Mouse (Mus musculus): ENCODE measurements around the gene Polr2c. TPM values are rescaled to one million over a fixed set of nuclear protein-coding genes. Genes with fewer than 3 reads are reported as not detected.
A peak's percentile ranks its signal among the peaks of the same experiment; 100 is the strongest.

The Polr2c gene
- polyA plus RNA-seq, 1 experiment from 2014 or later: 176 TPM

DNA sequence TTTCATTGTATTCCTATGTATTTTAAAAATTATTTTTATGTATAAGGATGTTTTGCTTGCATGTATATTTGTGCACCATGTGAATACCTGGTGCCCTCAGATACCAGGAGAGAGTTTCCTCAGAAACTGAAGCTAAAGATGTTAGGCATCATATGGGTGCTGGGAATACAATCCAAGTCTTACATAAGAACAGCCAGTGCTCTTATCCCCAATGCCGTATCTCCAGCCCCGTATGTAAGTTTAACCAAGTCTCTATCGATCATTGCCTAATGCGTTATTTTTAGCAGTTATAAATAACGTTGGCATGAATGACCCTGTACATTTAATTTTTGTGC, 272 bp upstream of the Polr2c start:
- Histone ChIP-seq H3K27me3 (ENCODE audit: poor library complexity, severe bottlenecking) (no peaks in the 10 kb centered on the region), H3K4me1 (peaks cover 16% of the 10 kb centered on the region), H3K27ac (peak overlapping the region; percentile 60; the same call in 1 of the 2 replicates), H3K36me3 (replicated peaks) (peaks cover 50% of the 10 kb centered on the region), H3K9me3 (no peaks in the 10 kb centered on the region), H3K4me3 (peak overlapping the region; percentile 100)
- WGBS: 31% methylated on average over 5 of the region's 5 CpGs
- no peak for DNase-seq (ENCODE audit: extremely low spot score, low spot score)

DNA sequence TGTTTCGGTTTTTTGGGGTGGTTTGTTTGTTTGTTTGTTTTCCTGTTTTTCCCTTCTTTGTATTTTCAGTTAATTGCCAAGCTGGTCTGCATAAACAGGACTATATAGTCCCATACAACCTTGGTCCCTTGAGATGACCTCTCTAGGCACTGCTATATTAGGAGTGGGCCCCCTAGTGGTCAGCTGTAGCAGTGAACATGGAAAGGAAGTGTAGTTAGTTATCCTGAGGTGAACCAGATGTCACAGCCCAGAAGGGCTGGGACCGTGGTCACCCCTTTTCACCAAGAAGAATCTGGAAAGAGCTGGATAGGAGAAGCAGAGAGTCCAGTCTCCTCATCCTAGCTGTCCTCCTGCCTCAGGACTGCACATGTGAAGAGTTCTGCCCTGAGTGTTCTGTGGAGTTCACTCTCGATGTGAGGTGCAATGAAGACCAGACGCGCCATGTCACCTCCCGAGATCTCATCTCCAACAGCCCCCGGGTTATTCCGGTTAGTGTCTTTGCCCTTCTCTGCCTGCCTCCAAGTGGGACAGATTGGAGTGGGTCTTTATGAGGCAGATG, 4.2 kb downstream of the Polr2c start:
- 80% methylated on average over 8 of the region's 8 CpGs for WGBS
- Histone ChIP-seq H3K4me1 (peaks cover 21% of the 10 kb centered on the region), H3K27ac (no peak overlapping the region), H3K36me3 (replicated peaks) (peaks cover 68% of the 10 kb centered on the region), H3K9me3 (no peaks in the 10 kb centered on the region), H3K4me3 (no peak overlapping the region), H3K27me3 (ENCODE audit: poor library complexity, severe bottlenecking) (no peaks in the 10 kb centered on the region)
- DNase-seq (ENCODE audit: extremely low spot score, low spot score): peak; percentile 60

DNA sequence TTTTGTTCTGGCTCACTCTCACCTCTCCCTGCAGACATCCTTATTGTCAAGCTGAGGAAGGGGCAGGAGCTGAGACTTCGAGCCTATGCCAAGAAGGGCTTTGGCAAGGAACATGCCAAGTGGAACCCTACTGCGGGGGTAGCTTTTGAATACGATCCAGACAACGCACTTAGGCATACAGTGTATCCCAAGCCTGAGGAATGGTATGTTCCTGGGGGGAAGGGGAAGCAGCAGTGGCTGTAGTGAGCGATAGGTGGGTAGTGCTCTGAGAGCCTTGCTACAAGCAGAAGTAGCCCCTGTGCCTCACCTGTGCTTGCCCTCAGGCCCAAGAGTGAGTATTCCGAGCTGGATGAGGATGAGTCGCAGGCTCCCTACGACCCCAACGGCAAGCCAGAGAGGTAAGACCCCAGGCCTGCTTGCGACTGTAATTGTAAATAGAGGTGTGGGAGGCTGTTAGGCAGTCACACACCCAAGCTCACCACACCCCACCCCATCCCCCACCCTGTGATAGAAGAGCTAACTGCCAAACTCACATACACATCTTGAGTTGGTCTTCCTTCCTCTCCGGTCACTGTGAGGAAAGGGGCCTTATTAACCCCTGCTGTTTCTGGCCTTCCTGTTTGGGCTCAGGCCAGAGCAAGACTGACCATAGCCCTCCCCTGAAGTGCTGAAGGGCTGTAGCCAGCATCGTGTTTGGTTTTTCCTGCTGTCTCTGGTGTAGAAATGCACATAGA, 5.4 kb downstream of the Polr2c start:
- Histone ChIP-seq H3K36me3 (replicated peaks) (peaks cover 79% of the 10 kb centered on the region), H3K27ac (no peak overlapping the region), H3K9me3 (no peaks in the 10 kb centered on the region), H3K4me1 (peaks cover 24% of the 10 kb centered on the region), H3K4me3 (no peak overlapping the region), H3K27me3 (ENCODE audit: poor library complexity, severe bottlenecking) (no peaks in the 10 kb centered on the region)
- no peak for DNase-seq (ENCODE audit: extremely low spot score, low spot score)
- 89% methylated on average over 12 of the region's 12 CpGs for WGBS

DNA sequence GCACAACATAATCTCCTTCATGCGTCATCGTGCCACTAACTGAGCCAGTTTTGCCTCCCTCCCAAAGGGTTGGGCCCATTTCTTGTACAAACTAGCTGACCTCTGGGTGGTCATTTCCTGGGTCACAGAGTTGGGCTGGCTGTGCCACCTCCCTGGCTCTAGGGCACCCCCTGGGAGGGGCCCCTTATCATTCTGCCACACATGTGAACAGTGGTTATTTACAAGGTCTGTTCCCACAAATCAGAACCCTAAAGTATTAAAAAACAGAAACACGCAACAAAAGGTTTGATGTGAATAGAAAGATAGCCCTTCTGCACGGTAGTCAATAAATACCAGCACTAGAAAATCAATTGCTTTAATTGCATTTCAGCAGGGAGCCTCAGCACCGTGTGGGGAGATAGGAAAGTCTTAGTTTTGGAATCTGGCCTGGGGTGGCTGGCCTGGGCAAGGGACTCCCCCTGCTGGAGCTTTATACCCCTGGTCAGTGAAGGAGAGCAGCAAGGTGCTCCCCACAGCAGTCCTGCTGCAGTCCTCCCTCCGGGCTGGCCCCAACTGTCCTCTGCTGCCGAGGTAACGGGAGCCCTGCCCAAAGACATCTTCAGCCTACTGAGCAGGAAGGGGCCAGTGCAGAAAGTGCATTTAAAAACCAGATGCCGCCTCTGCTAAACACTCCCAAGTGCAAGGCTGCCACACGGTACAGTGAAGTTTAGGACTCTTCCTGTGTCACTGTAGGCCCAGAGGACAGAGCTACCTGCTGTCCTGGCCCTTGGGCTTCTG, 6.8 kb downstream of the Polr2c start:
- 76% methylated on average over 10 of the region's 10 CpGs for WGBS
- no peak for DNase-seq (ENCODE audit: extremely low spot score, low spot score)
- H3K4me3 ChIP-seq: no peak overlapping the region
- H3K36me3 ChIP-seq (replicated peaks): peaks cover 77% of the 10 kb centered on the region
- peaks cover 18% of the 10 kb centered on the region for H3K4me1 ChIP-seq
- H3K27ac ChIP-seq: no peak overlapping the region
- peaks cover under 1% of the 10 kb centered on the region; the same call in 1 of the 2 replicates for H3K27me3 ChIP-seq (ENCODE audit: poor library complexity, severe bottlenecking)
- no peaks in the 10 kb centered on the region for H3K9me3 ChIP-seq

DNA sequence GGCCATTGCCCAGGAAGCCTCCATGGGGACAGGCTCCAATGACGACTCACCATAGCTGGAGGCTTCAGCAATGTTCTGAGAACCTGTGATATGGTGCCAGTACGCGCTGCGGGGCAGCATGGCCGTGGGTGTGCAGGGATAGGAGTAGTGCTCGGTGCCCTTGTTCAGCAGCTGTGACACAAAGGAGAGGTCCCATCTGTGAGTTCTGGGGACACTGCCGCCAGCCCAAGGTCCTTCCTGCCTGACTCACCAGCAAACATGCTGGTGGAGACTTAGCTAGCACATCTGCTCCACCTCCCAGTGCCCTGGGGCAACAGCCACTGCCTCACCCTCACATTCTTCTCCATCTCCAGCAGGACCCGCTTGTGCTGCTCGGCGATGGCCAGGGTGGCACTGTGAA, 8.0 kb downstream of the Polr2c start:
- Histone ChIP-seq H3K27ac (no peak overlapping the region), H3K4me3 (no peak overlapping the region), H3K4me1 (peaks cover 29% of the 10 kb centered on the region), H3K27me3 (ENCODE audit: poor library complexity, severe bottlenecking) (peaks cover 13% of the 10 kb centered on the region), H3K9me3 (no peaks in the 10 kb centered on the region), H3K36me3 (replicated peaks) (peaks cover 71% of the 10 kb centered on the region)
- DNase-seq (ENCODE audit: extremely low spot score, low spot score): no peak
- WGBS: 86% methylated on average over 10 of the region's 10 CpGs

DNA sequence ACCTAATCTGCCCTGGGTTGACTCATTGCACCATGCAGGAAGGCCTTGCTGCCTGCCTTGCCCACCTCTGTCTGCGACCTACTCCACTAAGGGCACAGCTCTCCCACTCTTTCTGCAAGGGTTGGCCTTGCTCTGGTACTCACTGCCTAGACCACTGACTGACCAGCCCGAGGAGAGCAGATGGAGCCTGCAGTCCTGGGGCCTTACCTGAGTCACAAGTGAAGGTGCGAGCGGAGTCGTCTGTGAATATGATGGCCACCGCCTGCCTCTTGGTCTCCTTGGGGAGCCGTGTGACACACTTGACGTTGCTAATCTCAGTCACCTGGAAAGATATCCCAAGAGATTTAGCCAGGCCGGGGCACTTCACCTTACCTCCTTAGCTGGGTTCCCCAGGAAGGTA, 9.7 kb downstream of the Polr2c start:
- Histone ChIP-seq H3K4me1 (peaks cover 45% of the 10 kb centered on the region), H3K27me3 (ENCODE audit: poor library complexity, severe bottlenecking) (peaks cover 28% of the 10 kb centered on the region), H3K4me3 (no peak overlapping the region), H3K9me3 (no peaks in the 10 kb centered on the region), H3K27ac (no peak overlapping the region), H3K36me3 (replicated peaks) (peaks cover 56% of the 10 kb centered on the region)
- 90% methylated on average over 9 of the region's 9 CpGs for WGBS
- DNase-seq (ENCODE audit: extremely low spot score, low spot score): no peak

DNA sequence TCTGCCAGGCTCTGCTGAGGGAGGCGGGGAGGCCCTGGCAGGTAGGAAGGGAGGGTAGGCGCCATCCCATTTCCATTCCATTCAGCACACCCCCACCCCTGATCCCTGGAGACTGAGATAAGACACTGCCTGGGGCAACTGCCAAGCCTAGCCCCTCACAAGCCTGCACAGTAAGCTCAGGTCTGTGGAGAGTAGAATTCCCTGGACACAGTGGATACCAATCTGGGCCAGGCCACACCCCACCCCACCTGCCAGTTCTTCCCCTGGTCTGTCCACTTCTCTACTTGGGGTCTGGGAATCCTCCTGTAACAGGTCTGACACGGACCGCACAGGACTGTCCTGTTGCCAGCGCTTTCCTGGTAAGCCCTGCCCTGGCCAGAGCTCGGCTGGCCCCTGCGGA, 11.9 kb downstream of the Polr2c start:
- no peak overlapping the region for H3K4me3 ChIP-seq
- peaks cover 34% of the 10 kb centered on the region for H3K36me3 ChIP-seq (replicated peaks)
- H3K9me3 ChIP-seq: no peaks in the 10 kb centered on the region
- peaks cover 59% of the 10 kb centered on the region for H3K4me1 ChIP-seq
- DNase-seq (ENCODE audit: extremely low spot score, low spot score): no peak
- H3K27ac ChIP-seq: no peak overlapping the region
- peaks cover 36% of the 10 kb centered on the region for H3K27me3 ChIP-seq (ENCODE audit: poor library complexity, severe bottlenecking)
- 54% methylated on average over 7 of the region's 7 CpGs for WGBS

DNA sequence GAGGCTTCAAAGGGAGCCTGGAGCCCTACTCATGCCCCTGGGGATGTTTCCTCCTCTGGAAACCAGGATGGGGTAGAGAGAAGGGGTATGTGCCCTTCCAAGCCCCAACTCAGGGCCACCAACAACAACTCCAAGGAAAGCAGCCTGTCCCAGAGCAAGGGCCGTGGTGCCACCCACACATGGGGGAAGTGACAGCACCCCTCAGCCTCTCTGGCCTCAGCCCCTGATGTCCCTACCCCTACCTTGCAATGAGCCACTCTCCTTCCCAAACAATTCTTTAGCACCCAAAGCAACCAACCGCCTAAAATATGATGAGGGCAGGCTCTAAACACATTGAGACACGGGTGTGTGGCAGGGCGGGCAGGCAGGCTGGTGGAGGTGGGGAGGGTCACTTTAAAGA, 12.8 kb downstream of the Polr2c start:
- no peak for DNase-seq (ENCODE audit: extremely low spot score, low spot score)
- H3K36me3 ChIP-seq (replicated peaks): peaks cover 25% of the 10 kb centered on the region
- H3K9me3 ChIP-seq: no peaks in the 10 kb centered on the region
- H3K27ac ChIP-seq: peak overlapping the region; percentile 79; the same call in 1 of the 2 replicates
- H3K27me3 ChIP-seq (ENCODE audit: poor library complexity, severe bottlenecking): peaks cover 44% of the 10 kb centered on the region
- WGBS: 18% methylated on average over 4 of the region's 4 CpGs
- peak overlapping the region; percentile 57 for H3K4me3 ChIP-seq
- H3K4me1 ChIP-seq: peaks cover 65% of the 10 kb centered on the region

DNA sequence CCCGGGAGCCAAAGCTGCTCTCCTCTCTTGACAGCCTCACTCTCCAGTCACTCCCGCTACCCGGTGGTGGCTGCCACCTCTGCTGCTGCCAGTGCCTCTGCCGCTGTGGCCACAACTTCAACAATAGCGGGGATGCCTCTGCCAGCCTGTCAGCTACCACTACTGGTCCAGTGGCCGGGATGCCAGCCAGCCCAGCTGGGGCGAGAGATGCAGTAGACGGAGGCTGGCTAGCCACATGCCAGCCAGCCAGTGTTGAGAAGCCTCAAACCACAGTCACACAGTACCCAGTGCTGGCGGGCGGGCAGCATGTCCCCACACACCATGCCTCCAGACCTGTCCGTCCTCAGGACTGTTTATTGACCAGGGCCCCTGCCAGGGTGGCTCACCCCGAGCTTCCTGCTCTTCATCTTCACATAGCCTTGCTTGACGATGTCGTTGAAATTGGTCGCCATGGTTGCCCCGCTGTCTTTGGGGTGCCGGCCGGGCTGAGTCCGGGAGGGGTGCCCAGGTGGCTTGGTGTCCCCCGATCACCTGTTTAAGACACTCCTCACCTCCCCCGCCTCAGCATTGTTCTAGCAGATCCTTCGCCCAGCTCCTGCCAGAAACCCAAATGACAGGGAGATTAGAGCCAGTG, 13.3 kb downstream of the Polr2c start:
- H3K36me3 ChIP-seq (replicated peaks): peaks cover 19% of the 10 kb centered on the region
- H3K4me3 ChIP-seq: peak overlapping the region; percentile 57
- no peaks in the 10 kb centered on the region for H3K9me3 ChIP-seq
- peaks cover 68% of the 10 kb centered on the region for H3K4me1 ChIP-seq
- 2% methylated on average over 22 of the region's 22 CpGs for WGBS
- H3K27me3 ChIP-seq (ENCODE audit: poor library complexity, severe bottlenecking): peaks cover 50% of the 10 kb centered on the region
- DNase-seq (ENCODE audit: extremely low spot score, low spot score): no peak
- peak overlapping the region; percentile 79 for H3K27ac ChIP-seq

DNA sequence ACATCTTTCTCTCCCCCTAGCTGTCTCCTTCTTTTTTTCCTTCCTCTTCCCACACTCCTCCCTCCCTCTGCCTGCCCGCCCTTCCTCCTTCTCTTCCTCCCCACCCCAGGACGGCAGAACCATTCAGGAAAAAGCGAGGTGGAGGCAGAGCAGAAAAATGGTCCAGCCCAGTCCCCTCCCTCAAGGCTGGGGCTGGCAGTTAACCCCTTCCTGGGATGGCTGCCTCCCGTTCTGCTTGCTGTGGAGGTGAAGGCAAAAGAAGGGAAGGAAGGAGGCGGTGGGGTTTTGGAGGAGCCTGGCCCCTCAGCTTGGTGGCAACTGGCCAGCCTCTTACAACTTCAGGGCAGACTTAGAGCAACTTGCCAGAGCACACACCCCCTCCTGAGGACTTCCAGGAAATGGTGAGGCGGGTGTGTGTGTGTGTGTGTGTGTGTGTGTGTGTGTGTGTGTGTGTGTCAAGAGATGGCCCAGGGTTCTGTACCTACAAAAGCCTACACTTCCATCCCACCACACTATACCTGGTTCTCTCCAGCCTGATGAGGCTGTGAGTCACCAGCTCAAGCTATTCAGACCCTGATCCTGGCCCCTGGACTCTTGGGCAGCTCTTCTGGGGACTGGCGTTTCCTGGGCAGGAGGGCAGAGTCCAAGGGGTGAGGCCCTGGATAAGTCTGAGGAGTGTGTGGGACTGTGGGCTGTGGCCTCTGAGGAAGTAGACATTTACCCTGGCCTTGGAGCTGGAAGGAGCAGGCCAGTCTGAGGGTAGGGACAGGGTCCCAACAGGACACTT, 14.1 kb downstream of the Polr2c start:
- H3K9me3 ChIP-seq: no peaks in the 10 kb centered on the region
- H3K36me3 ChIP-seq (replicated peaks): peaks cover 12% of the 10 kb centered on the region
- H3K27me3 ChIP-seq (ENCODE audit: poor library complexity, severe bottlenecking): peaks cover 54% of the 10 kb centered on the region
- H3K4me3 ChIP-seq: peak overlapping the region; percentile 57
- peak; percentile 65 for DNase-seq (ENCODE audit: extremely low spot score, low spot score)
- 10% methylated on average over 7 of the region's 7 CpGs for WGBS
- peaks cover 75% of the 10 kb centered on the region for H3K4me1 ChIP-seq
- peak overlapping the region; percentile 79 for H3K27ac ChIP-seq

DNA sequence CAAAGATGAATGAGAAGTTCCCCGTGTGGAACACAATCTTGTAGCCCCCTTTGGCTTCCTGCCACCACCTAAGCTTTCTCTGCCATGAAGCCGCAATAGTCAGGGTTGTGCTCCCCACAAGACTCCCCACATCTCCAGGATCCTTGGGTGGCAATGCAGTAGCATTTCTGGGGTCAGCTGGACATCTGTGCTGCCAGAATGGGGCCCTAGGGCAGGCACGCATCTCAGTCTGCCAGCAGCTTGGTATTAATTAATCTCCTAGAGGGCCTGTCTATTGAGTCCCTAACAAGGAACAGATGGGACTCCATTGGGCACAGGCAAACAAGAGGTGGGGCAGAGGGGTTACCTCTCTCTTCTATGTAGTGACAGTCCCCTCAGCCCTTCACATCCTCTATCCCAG, 14.9 kb downstream of the Polr2c start:
- peak overlapping the region; percentile 79 for H3K27ac ChIP-seq
- 41% methylated on average over 3 of the region's 3 CpGs for WGBS

DNA sequence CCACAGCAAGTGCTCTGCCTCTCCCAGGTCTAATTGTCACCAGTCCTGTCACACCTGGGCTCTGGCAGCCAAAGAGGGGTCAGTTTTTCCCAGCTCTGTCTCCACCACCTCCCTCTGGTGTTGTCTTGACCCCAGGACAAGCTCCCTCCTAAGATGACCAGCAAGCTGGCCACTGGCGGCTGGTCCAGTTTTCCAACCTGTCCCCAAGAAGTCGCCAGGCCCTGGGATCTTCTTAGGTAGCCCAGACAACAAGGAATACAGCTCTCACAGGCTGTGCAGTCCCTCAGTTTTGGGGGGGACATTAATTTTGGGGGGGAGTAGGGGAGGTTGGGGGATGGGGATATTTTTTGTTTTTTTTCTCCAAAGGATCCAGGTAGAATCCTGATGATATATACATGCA, 15.3 kb downstream of the Polr2c start:
- Histone ChIP-seq H3K4me3 (peak overlapping the region; percentile 15; the same call in 1 of the 2 replicates), H3K27ac (peak overlapping the region; percentile 79), H3K4me1 (peaks cover 80% of the 10 kb centered on the region), H3K9me3 (no peaks in the 10 kb centered on the region), H3K36me3 (replicated peaks) (no peaks in the 10 kb centered on the region), H3K27me3 (ENCODE audit: poor library complexity, severe bottlenecking) (peaks cover 61% of the 10 kb centered on the region)
- WGBS: 53% methylated on average over 2 of the region's 2 CpGs
- DNase-seq (ENCODE audit: extremely low spot score, low spot score): no peak

More for the DNA sequence above, 14.9 kb downstream of the Polr2c start:
- H3K4me1 ChIP-seq: peaks cover 80% of the 10 kb centered on the region
- DNase-seq (ENCODE audit: extremely low spot score, low spot score): no peak
- H3K9me3 ChIP-seq: no peaks in the 10 kb centered on the region
- H3K27me3 ChIP-seq (ENCODE audit: poor library complexity, severe bottlenecking): peaks cover 61% of the 10 kb centered on the region
- peaks cover 4% of the 10 kb centered on the region for H3K36me3 ChIP-seq (replicated peaks)
- peak overlapping the region; percentile 15; the same call in 1 of the 2 replicates for H3K4me3 ChIP-seq
